Mouse (Mus musculus) cerebellum, postnatal 14 days (tissue): ENCODE results near the gene Mgp.

ENCODE experiments used
- DNase-seq, 2 experiments: peaks; one replicate each; pipeline ENCODE4 v3.0.0; 2021; ENCODE audit warnings: mixed read lengths in 2 of 2

Mgp gene

GRCm38 (mm10) chr6:136848971-136849370 is 26.7 kb downstream of the Mgp start:
- no peak for DNase-seq

- no peak for DNase-seq
Observed at GRCm38 (mm10) chr6:136848399-136848798, 27.2 kb downstream of the Mgp start.

- DNase-seq: peak; percentile 15 to 48
Observed at GRCm38 (mm10) chr6:136847790-136848189, 27.8 kb downstream of the Mgp start.

- DNase-seq: no peak
Observed at GRCm38 (mm10) chr6:136847267-136847666, 28.4 kb downstream of the Mgp start.

- no peak for DNase-seq
Observed at GRCm38 (mm10) chr6:136845706-136846480, 29.7 kb downstream of the Mgp start.

- no peak for DNase-seq
Observed at GRCm38 (mm10) chr6:136844903-136845302, 30.7 kb downstream of the Mgp start.

GRCm38 (mm10) chr6:136837323-136837722 is 38.3 kb downstream of the Mgp start:
- no peak for DNase-seq

GRCm38 (mm10) chr6:136835352-136835751 is 40.3 kb downstream of the Mgp start, which contains the start of gene Smco3:
Gene Smco3 (minus strand): TSS chr6:136835452.
- no peak for DNase-seq

- DNase-seq: no peak
Observed at GRCm38 (mm10) chr6:136831712-136832111, 43.9 kb downstream of the Mgp start.

GRCm38 (mm10) chr6:136828681-136829080 is 46.9 kb downstream of the Mgp start:
- no peak for DNase-seq

GRCm38 (mm10) chr6:136827881-136828561 is 47.6 kb downstream of the Mgp start, which contains the start of gene Wbp11:
Gene Wbp11 (minus strand): TSS chr6:136828233.
- DNase-seq: peak; percentile 97 to 98

GRCm38 (mm10) chr6:136827516-136827880 is 48.1 kb downstream of the Mgp start, which contains the start of gene BC049715:
Gene BC049715 (plus strand): TSS chr6:136827626.
- no peak for DNase-seq

- DNase-seq: no peak
Observed at GRCm38 (mm10) chr6:136827116-136827515, 48.5 kb downstream of the Mgp start.

GRCm38 (mm10) chr6:136824987-136825386 is 50.6 kb downstream of the Mgp start:
- no peak for DNase-seq
